Mouse (Mus musculus): Measurements from ENCODE around the gene Polr3gl. TPM values are rescaled to one million over a fixed set of nuclear protein-coding genes. Genes with fewer than 3 reads are reported as not detected.

Gene Polr3gl
- polyA plus RNA-seq, 1 experiment from 2014 or later, result 18.5 TPM

- Histone ChIP-seq H3K9ac (no peak overlapping the region), H3K9me3 (ENCODE audit: control insufficient read depth, low read length) (no peaks in the 10 kb centered on the region), H3K27me3 (ENCODE audit: control insufficient read depth, insufficient read depth, low read length) (no peaks in the 10 kb centered on the region), H3K4me3 (replicated peaks; ENCODE audit: low read length) (no peak overlapping the region), H3K36me3 (replicated peaks; ENCODE audit: control insufficient read depth, insufficient read depth) (no peaks in the 10 kb centered on the region), H3K4me1 (replicated peaks; ENCODE audit: control insufficient read depth, insufficient read depth, low read length) (no peaks in the 10 kb centered on the region), H3K4me2 (replicated peaks) (no peak overlapping the region), H3K27ac (no peak overlapping the region)
- DNase-seq (ENCODE audit: low spot score) (no peak), ATAC-seq (ENCODE audit: low FRiP score) (no peak)
- 86% methylated on average over 11 of the region's 11 CpGs for WGBS
These were observed 23.9 kb downstream of the Polr3gl start for GRCm38 (mm10) chr3:96569966-96570605.

GRCm38 (mm10) chr3:96569506-96569905 lies 24.5 kb downstream of the Polr3gl start:
- 84% methylated on average over 13 of the region's 13 CpGs for WGBS
- H3K9me3 ChIP-seq (ENCODE audit: control insufficient read depth, low read length), result no peaks in the 10 kb centered on the region
- H3K4me2 ChIP-seq (replicated peaks), result no peak overlapping the region
- H3K27me3 ChIP-seq (ENCODE audit: control insufficient read depth, insufficient read depth, low read length), result no peaks in the 10 kb centered on the region
- H3K4me1 ChIP-seq (replicated peaks; ENCODE audit: control insufficient read depth, insufficient read depth, low read length), result no peaks in the 10 kb centered on the region
- no peak overlapping the region for H3K27ac ChIP-seq
- H3K9ac ChIP-seq, result no peak overlapping the region
- DNase-seq (ENCODE audit: low spot score) (no peak), ATAC-seq (ENCODE audit: low FRiP score) (no peak)
- H3K4me3 ChIP-seq (replicated peaks; ENCODE audit: low read length), result no peak overlapping the region
- no peaks in the 10 kb centered on the region for H3K36me3 ChIP-seq (replicated peaks; ENCODE audit: control insufficient read depth, insufficient read depth)

- WGBS, result 69% methylated on average over 8 of the region's 8 CpGs
- Histone ChIP-seq H3K4me3 (replicated peaks; ENCODE audit: low read length) (no peak overlapping the region), H3K36me3 (replicated peaks; ENCODE audit: control insufficient read depth, insufficient read depth) (no peaks in the 10 kb centered on the region), H3K27me3 (ENCODE audit: control insufficient read depth, insufficient read depth, low read length) (no peaks in the 10 kb centered on the region), H3K9ac (no peak overlapping the region), H3K4me1 (replicated peaks; ENCODE audit: control insufficient read depth, insufficient read depth, low read length) (no peaks in the 10 kb centered on the region), H3K27ac (no peak overlapping the region), H3K9me3 (ENCODE audit: control insufficient read depth, low read length) (no peaks in the 10 kb centered on the region), H3K4me2 (replicated peaks) (no peak overlapping the region)
- DNase-seq (ENCODE audit: low spot score), result no peak
- no peak for ATAC-seq (ENCODE audit: low FRiP score)
These were observed 25.4 kb downstream of the Polr3gl start for GRCm38 (mm10) chr3:96568605-96569004.

- Histone ChIP-seq H3K9me3 (ENCODE audit: control insufficient read depth, low read length) (no peaks in the 10 kb centered on the region), H3K4me2 (replicated peaks) (no peak overlapping the region), H3K27me3 (ENCODE audit: control insufficient read depth, insufficient read depth, low read length) (no peaks in the 10 kb centered on the region), H3K4me1 (replicated peaks; ENCODE audit: control insufficient read depth, insufficient read depth, low read length) (peaks cover 2% of the 10 kb centered on the region; the same call in 1 of the 2 replicates), H3K36me3 (replicated peaks; ENCODE audit: control insufficient read depth, insufficient read depth) (no peaks in the 10 kb centered on the region), H3K27ac (no peak overlapping the region), H3K9ac (no peak overlapping the region), H3K4me3 (replicated peaks; ENCODE audit: low read length) (no peak overlapping the region)
- 89% methylated on average over 8 of the region's 8 CpGs for WGBS
- DNase-seq (ENCODE audit: low spot score), result no peak
- no peak for ATAC-seq (ENCODE audit: low FRiP score)
These were observed 27.1 kb downstream of the Polr3gl start for GRCm38 (mm10) chr3:96566661-96567450.

GRCm38 (mm10) chr3:96565105-96565504 lies 28.9 kb downstream of the Polr3gl start:
- Histone ChIP-seq H3K4me3 (replicated peaks; ENCODE audit: low read length) (no peak overlapping the region), H3K27me3 (ENCODE audit: control insufficient read depth, insufficient read depth, low read length) (no peaks in the 10 kb centered on the region), H3K9me3 (ENCODE audit: control insufficient read depth, low read length) (no peaks in the 10 kb centered on the region), H3K9ac (no peak overlapping the region), H3K4me2 (replicated peaks) (no peak overlapping the region), H3K36me3 (replicated peaks; ENCODE audit: control insufficient read depth, insufficient read depth) (peaks cover 14% of the 10 kb centered on the region), H3K4me1 (replicated peaks; ENCODE audit: control insufficient read depth, insufficient read depth, low read length) (peaks cover 19% of the 10 kb centered on the region), H3K27ac (no peak overlapping the region)
- 91% methylated on average over 2 of the region's 3 CpGs for WGBS
- no peak for ATAC-seq (ENCODE audit: low FRiP score)
- DNase-seq (ENCODE audit: low spot score), result no peak

- peaks cover 23% of the 10 kb centered on the region for H3K4me1 ChIP-seq (replicated peaks; ENCODE audit: control insufficient read depth, insufficient read depth, low read length)
- no peak overlapping the region for H3K27ac ChIP-seq
- DNase-seq (ENCODE audit: low spot score) (no peak), ATAC-seq (ENCODE audit: low FRiP score) (no peak)
- H3K27me3 ChIP-seq (ENCODE audit: control insufficient read depth, insufficient read depth, low read length), result no peaks in the 10 kb centered on the region
- 68% methylated on average over 7 of the region's 7 CpGs for WGBS
- peaks cover 19% of the 10 kb centered on the region for H3K36me3 ChIP-seq (replicated peaks; ENCODE audit: control insufficient read depth, insufficient read depth)
- no peak overlapping the region for H3K4me2 ChIP-seq (replicated peaks)
- no peaks in the 10 kb centered on the region for H3K9me3 ChIP-seq (ENCODE audit: control insufficient read depth, low read length)
- no peak overlapping the region for H3K9ac ChIP-seq
- H3K4me3 ChIP-seq (replicated peaks; ENCODE audit: low read length), result no peak overlapping the region
These were observed 29.3 kb downstream of the Polr3gl start for GRCm38 (mm10) chr3:96564633-96565032.

- no peak for DNase-seq (ENCODE audit: low spot score)
- no peak overlapping the region for H3K4me2 ChIP-seq (replicated peaks)
- H3K9ac ChIP-seq, result no peak overlapping the region
- peaks cover 29% of the 10 kb centered on the region for H3K4me1 ChIP-seq (replicated peaks; ENCODE audit: control insufficient read depth, insufficient read depth, low read length)
- H3K9me3 ChIP-seq (ENCODE audit: control insufficient read depth, low read length), result no peaks in the 10 kb centered on the region
- H3K27ac ChIP-seq, result no peak overlapping the region
- no peak for ATAC-seq (ENCODE audit: low FRiP score)
- H3K36me3 ChIP-seq (replicated peaks; ENCODE audit: control insufficient read depth, insufficient read depth), result peaks cover 21% of the 10 kb centered on the region
- H3K4me3 ChIP-seq (replicated peaks; ENCODE audit: low read length), result no peak overlapping the region
- H3K27me3 ChIP-seq (ENCODE audit: control insufficient read depth, insufficient read depth, low read length), result no peaks in the 10 kb centered on the region
- WGBS, result 81% methylated on average over 10 of the region's 10 CpGs
These were observed 29.9 kb downstream of the Polr3gl start for GRCm38 (mm10) chr3:96563911-96564632.

- H3K4me2 ChIP-seq (replicated peaks), result no peak overlapping the region
- no peak overlapping the region for H3K4me3 ChIP-seq (replicated peaks; ENCODE audit: low read length)
- no peak overlapping the region for H3K27ac ChIP-seq
- ATAC-seq (ENCODE audit: low FRiP score) (no peak), DNase-seq (ENCODE audit: low spot score) (no peak)
- no peaks in the 10 kb centered on the region for H3K9me3 ChIP-seq (ENCODE audit: control insufficient read depth, low read length)
- peaks cover 33% of the 10 kb centered on the region for H3K4me1 ChIP-seq (replicated peaks; ENCODE audit: control insufficient read depth, insufficient read depth, low read length)
- H3K36me3 ChIP-seq (replicated peaks; ENCODE audit: control insufficient read depth, insufficient read depth), result peaks cover 21% of the 10 kb centered on the region
- WGBS, result 97% methylated on average over 8 of the region's 8 CpGs
- H3K27me3 ChIP-seq (ENCODE audit: control insufficient read depth, insufficient read depth, low read length), result no peaks in the 10 kb centered on the region
- H3K9ac ChIP-seq, result no peak overlapping the region
These were observed 30.7 kb downstream of the Polr3gl start for GRCm38 (mm10) chr3:96563267-96563666.

- no peak for ATAC-seq (ENCODE audit: low FRiP score)
These were observed 31.9 kb downstream of the Polr3gl start for GRCm38 (mm10) chr3:96561946-96562681.

More at GRCm38 (mm10) chr3:96561946-96562681, 31.9 kb downstream of the Polr3gl start:
- no peak for DNase-seq (ENCODE audit: low spot score)
- no peaks in the 10 kb centered on the region for H3K9me3 ChIP-seq (ENCODE audit: control insufficient read depth, low read length)
- H3K27ac ChIP-seq, result peak overlapping the region; percentile 54; the same call in 1 of the 2 replicates
- H3K4me1 ChIP-seq (replicated peaks; ENCODE audit: control insufficient read depth, insufficient read depth, low read length), result peaks cover 34% of the 10 kb centered on the region
- H3K4me3 ChIP-seq (replicated peaks; ENCODE audit: low read length), result no peak overlapping the region
- H3K36me3 ChIP-seq (replicated peaks; ENCODE audit: control insufficient read depth, insufficient read depth), result peaks cover 21% of the 10 kb centered on the region
- 54% methylated on average over 10 of the region's 10 CpGs for WGBS
- H3K9ac ChIP-seq, result no peak overlapping the region
- peak overlapping the region; percentile 85 for H3K4me2 ChIP-seq (replicated peaks)
- no peaks in the 10 kb centered on the region for H3K27me3 ChIP-seq (ENCODE audit: control insufficient read depth, insufficient read depth, low read length)
